Mouse (Mus musculus) ES-Bruce4 (cell line): ENCODE data around the gene Krt27.

Experiments used
- CTCF ChIP-seq: IDR thresholded peaks from one replicate; pipeline ENCODE4 v1.8.1; 2011; ENCODE audit warnings: low read depth, low read length
- EP300 ChIP-seq: IDR thresholded peaks from 2 replicates; pipeline ENCODE4 v1.6.1; 2011; ENCODE audit warnings: low read depth, low read length; ENCODE audit not compliant: insufficient read depth
- POLR2A ChIP-seq: IDR thresholded peaks from one replicate; pipeline ENCODE4 v1.8.1; 2011; ENCODE audit warnings: low read length; ENCODE audit not compliant: insufficient read depth

DNA sequence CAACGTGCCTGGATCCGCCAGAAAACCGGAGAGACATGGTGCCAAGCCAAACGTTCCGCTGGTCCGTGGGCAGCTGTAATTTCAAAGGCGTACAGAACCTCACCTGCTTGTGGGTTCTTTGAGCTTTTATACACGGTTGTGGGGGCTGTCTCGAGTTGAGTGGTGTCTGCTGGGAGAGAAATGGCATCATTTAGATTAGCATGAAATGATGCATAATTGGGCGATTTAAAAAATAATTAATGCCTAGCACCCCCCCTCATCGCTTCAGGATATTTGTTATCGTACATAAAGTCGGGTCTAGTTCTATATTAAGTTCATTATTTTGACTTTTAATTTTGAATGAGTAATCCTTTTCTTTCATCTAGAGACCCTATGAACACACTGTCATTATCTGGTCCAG is 23.9 kb upstream of the Krt27 start, which contains the start of gene Krt28:
- TF ChIP-seq CTCF (no peak), POLR2A (no peak), EP300 (no peak)
